Mouse (Mus musculus): ENCODE data around the gene Cpm.

GRCm38 (mm10) chr10:117643711-117644428 lies 14.6 kb downstream of the Cpm start:
- TF ChIP-seq CTCF (IDR thresholded peaks at IDR 0.05; ENCODE audit: low read depth) (no peak), EP300 (IDR thresholded peaks at IDR 0.05; ENCODE audit: low read depth) (no peak)

Measured in liver, embryonic 14.5 days (tissue).